Mouse (Mus musculus) forebrain, embryonic 11.5 days (tissue): ENCODE data around the gene Itpr1. TPM values are rescaled to one million over a fixed set of nuclear protein-coding genes. Genes with fewer than 3 reads are reported as not detected.

Source experiments
- microRNA-seq: library from miRNA; unstranded; fragments of <30 nt; microRNA quantifications from one replicate; pipeline ENCODE4, GENCODE M21; 2016; ENCODE audit not compliant: insufficient number of aligned reads
- polyA plus RNA-seq: library from polyadenylated mRNA; unstranded; fragments of >200 nt; fragmentation: Nextera tagmentation; extraction: Ambion mirVana; gene quantifications from 2 replicates; pipeline ENCODE4 v1.2.1, GENCODE M21; 2014

The Itpr1 gene
- polyA plus RNA-seq, 1 experiment from 2014 or later: 8.1 TPM

Small RNAs within 50 kb of the gene (microRNA-seq; reads per million reads assigned to microRNA genes)
- gene Mir7661: not detected

Other genes starting within 250 kb of the Itpr1 start
- 9.0 and 9.2 TPM in 2 replicates for gene Setmar, start 148.1 kb upstream of the Itpr1 start, polyA plus RNA-seq
- gene Sumf1, start 27.5 kb upstream of the Itpr1 start, polyA plus RNA-seq: 15.0 and 17.4 TPM in 2 replicates